Mouse (Mus musculus) activated CD4-positive, CD25-positive, alpha-beta regulatory T cell, adult 4 months (primary cell): ENCODE results near the gene Myl9. TPM values are rescaled to one million over a fixed set of nuclear protein-coding genes. Genes with fewer than 3 reads are reported as not detected.

ENCODE experiments used
- ATAC-seq: one replicate; pipeline ENCODE4 v1.8.0; 2017
- polyA plus RNA-seq, 2 experiments: library from polyadenylated mRNA; unstranded; fragments of 100-300 nt; shearing (Covaris generic); gene quantifications; one replicate each; pipeline ENCODE4 v1.2.1; 2017

The Myl9 gene
- polyA plus RNA-seq, result not detected

- ATAC-seq, result no peak
Measured at GRCm38 (mm10) chr2:156774738-156775454, at the start of gene Myl9. Myl9 (plus strand) TSS chr2:156775420.

- ATAC-seq, result no peak
Measured at GRCm38 (mm10) chr2:156726344-156726743, 48.9 kb upstream of the Myl9 start.

GRCm38 (mm10) chr2:156726878-156727277 is 48.3 kb upstream of the Myl9 start:
- no peak for ATAC-seq

- ATAC-seq, result peak; percentile 50
Measured at GRCm38 (mm10) chr2:156729537-156730469, 45.4 kb upstream of the Myl9 start.

- peak; percentile 88 for ATAC-seq
Measured at GRCm38 (mm10) chr2:156730501-156730921, 44.7 kb upstream of the Myl9 start.

- no peak for ATAC-seq
Measured at GRCm38 (mm10) chr2:156731592-156731991, 43.6 kb upstream of the Myl9 start.

- ATAC-seq, result no peak
Measured at GRCm38 (mm10) chr2:156732109-156732508, 43.1 kb upstream of the Myl9 start.

GRCm38 (mm10) chr2:156735761-156736335 is 39.4 kb upstream of the Myl9 start:
- no peak for ATAC-seq

GRCm38 (mm10) chr2:156736846-156737245 is 38.4 kb upstream of the Myl9 start:
- ATAC-seq, result no peak

- no peak for ATAC-seq
Measured at GRCm38 (mm10) chr2:156737976-156738375, 37.2 kb upstream of the Myl9 start.

GRCm38 (mm10) chr2:156741265-156741664 is 34.0 kb upstream of the Myl9 start:
- no peak for ATAC-seq

- ATAC-seq, result no peak
Measured at GRCm38 (mm10) chr2:156741998-156742397, 33.2 kb upstream of the Myl9 start.

GRCm38 (mm10) chr2:156743248-156743647 is 32.0 kb upstream of the Myl9 start:
- ATAC-seq, result no peak

GRCm38 (mm10) chr2:156744414-156744813 is 30.8 kb upstream of the Myl9 start:
- ATAC-seq, result no peak

- ATAC-seq, result no peak
Measured at GRCm38 (mm10) chr2:156747315-156747714, 27.9 kb upstream of the Myl9 start.

GRCm38 (mm10) chr2:156749687-156750086 is 25.5 kb upstream of the Myl9 start:
- ATAC-seq, result no peak

- no peak for ATAC-seq
Measured at GRCm38 (mm10) chr2:156756937-156757336, 18.3 kb upstream of the Myl9 start.

- no peak for ATAC-seq
Measured at GRCm38 (mm10) chr2:156760843-156761505, 14.2 kb upstream of the Myl9 start.

GRCm38 (mm10) chr2:156761521-156762278 is 13.5 kb upstream of the Myl9 start:
- ATAC-seq, result no peak

GRCm38 (mm10) chr2:156762499-156762898 is 12.7 kb upstream of the Myl9 start:
- ATAC-seq, result no peak

- ATAC-seq, result no peak
Measured at GRCm38 (mm10) chr2:156763101-156763500, 12.1 kb upstream of the Myl9 start.

- ATAC-seq, result no peak
Measured at GRCm38 (mm10) chr2:156764022-156764421, 11.2 kb upstream of the Myl9 start.
